Mouse (Mus musculus) embryonic fibroblast, embryonic 13.5 days (primary cell): ENCODE measurements around the gene Wasf2. TPM values are rescaled to one million over a fixed set of nuclear protein-coding genes. Genes with fewer than 3 reads are reported as not detected.

ENCODE experiments used
- H3K27ac ChIP-seq: 2 replicates; pipeline ENCODE4 v1.5.1; 2012; ENCODE audit warnings: low read length, control low read depth, inconsistent platforms; ENCODE audit not compliant: insufficient read depth
- H3K4me1 ChIP-seq: 2 replicates; pipeline ENCODE4 v1.6.1; 2011; ENCODE audit warnings: low read length; ENCODE audit not compliant: control insufficient read depth, insufficient read depth
- H3K4me3 ChIP-seq: 2 replicates; pipeline ENCODE4 v1.5.1; 2011; ENCODE audit warnings: mild to moderate bottlenecking, control low read depth, low read length; ENCODE audit not compliant: insufficient read depth
- CTCF ChIP-seq: IDR thresholded peaks from 2 replicates; pipeline ENCODE4 v1.5.1; 2011; ENCODE audit warnings: mild to moderate bottlenecking, control low read depth, low read length, moderate library complexity, borderline replicate concordance; ENCODE audit not compliant: insufficient read depth
- POLR2A ChIP-seq: IDR thresholded peaks from 2 replicates; pipeline ENCODE4 v1.6.1; 2011; ENCODE audit warnings: low read depth, mild to moderate bottlenecking, control low read depth, low read length, moderate library complexity
- polyA plus RNA-seq: library from polyadenylated mRNA; stranded (reverse); fragments of >200 nt; gene quantifications from 2 replicates; pipeline ENCODE4 v1.2.4, GENCODE M21; 2011; ENCODE audit warnings: low read depth; ENCODE audit not compliant: missing spikeins, insufficient read length

The Wasf2 gene
- polyA plus RNA-seq: 101 and 107 TPM in 2 replicates

DNA sequence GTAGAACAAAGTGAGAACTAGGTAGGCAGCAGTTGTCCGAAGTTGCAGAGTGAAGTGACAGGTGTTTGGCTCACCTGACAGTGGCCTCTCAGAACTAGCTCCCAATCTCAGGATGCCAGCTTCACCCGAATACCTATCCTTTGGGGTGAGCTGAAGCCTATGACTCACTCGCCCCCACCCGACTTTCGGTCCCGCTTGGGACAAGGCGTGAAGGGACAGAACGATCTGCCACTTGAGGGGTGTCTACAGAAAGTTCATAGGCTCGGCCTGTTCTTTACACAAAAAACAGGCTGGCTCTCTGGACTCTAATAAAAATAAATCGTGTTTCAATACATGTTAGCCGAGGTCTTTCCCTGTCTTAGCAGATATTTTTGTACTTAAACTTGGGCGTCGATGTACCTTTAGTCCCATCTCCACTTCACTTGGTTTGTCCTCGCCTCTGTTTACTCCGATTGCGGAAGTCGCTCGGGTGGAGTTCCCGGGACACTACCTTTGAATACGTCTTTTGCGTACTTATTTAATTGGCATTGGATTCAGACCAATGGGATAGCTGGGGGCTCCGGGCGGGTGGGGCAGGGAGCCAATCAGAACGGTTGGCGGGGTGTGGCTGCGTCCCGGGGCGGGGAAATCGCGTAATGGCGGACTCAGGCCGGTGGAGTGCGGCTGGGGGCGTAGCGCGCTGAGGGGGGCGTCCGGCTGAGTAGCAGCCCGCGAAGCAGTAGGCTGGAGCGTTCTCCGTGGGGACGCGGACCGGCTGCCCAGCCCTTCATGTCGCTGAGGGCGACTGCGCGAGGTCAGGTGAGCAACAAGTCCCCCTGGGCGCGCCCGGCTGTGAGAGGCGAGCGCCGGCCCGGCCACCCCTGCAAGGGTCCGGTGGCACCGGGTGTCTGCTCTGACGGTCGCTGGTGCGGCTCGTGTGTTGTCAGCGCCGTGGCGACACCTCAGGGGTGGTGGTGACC lies at the start of gene Wasf2:
Wasf2 (plus strand) TSS at position 575 of the 959 bp plus-strand sequence.
- peak within 1 kb of the TSS; percentile 84 for H3K27ac ChIP-seq
- H3K4me3 ChIP-seq: peak within 1 kb of the TSS; percentile 88
- TF ChIP-seq CTCF (no peak), POLR2A (peak; percentile 88)
- 0 out of 2 replicates have a peak, but pooled peaks cover 2% of the 10 kb centered on the region for H3K4me1 ChIP-seq

DNA sequence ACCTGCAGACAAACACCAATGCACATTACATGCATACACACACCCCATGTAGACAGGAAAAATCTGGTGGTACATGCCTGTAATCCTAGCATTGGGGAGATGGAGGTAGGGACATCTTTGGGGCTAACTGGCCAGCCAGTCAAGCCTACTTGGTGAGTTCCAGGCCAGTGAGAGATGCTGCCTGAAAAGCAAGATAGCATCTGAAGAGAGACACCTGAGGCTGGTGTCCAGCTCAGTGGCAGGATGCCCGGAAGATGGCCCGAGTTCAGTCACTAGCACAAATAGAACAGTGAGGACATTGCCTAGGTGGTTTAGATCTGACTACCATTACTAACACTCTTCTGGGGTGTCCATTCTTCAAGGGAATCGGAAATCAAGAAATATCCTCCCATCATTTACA lies 49.4 kb upstream of the Wasf2 start:
- H3K4me1 ChIP-seq: peaks cover 7% of the 10 kb centered on the region

DNA sequence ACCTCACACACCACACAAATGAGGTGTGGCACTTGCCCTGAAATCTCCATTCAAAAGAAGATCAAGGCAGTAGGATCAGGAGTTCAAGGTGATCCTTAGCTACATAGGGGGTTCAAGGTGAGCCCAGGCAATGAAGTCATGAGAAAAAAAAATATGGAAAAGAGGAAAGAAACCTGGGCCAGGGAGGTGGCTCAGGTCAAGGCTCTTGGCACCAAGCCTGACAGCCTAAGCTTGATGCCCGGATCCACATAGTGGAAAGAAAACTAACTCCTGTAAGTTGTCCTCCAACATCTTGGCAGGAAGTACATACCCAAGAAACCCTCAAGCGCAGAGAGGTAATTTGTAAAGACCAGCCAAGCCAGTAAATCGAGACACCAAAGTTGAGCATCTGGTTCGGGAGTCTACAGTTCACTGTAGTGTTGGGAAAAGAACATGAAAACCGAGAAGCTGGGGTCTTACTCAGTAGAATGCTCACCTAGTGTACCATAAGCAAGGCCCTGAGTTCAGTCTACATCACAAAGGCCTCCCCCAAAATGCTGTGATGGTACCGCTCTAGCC lies 48.0 kb upstream of the Wasf2 start:
- Histone ChIP-seq H3K4me1 (peaks cover 7% of the 10 kb centered on the region), H3K27ac (no peak overlapping the region), H3K4me3 (no peak overlapping the region)
- TF ChIP-seq POLR2A (no peak), CTCF (no peak)

More for the DNA sequence above, 49.4 kb upstream of the Wasf2 start:
- TF ChIP-seq CTCF (no peak), POLR2A (no peak)
- no peak overlapping the region for H3K4me3 ChIP-seq
- H3K27ac ChIP-seq: no peak overlapping the region

DNA sequence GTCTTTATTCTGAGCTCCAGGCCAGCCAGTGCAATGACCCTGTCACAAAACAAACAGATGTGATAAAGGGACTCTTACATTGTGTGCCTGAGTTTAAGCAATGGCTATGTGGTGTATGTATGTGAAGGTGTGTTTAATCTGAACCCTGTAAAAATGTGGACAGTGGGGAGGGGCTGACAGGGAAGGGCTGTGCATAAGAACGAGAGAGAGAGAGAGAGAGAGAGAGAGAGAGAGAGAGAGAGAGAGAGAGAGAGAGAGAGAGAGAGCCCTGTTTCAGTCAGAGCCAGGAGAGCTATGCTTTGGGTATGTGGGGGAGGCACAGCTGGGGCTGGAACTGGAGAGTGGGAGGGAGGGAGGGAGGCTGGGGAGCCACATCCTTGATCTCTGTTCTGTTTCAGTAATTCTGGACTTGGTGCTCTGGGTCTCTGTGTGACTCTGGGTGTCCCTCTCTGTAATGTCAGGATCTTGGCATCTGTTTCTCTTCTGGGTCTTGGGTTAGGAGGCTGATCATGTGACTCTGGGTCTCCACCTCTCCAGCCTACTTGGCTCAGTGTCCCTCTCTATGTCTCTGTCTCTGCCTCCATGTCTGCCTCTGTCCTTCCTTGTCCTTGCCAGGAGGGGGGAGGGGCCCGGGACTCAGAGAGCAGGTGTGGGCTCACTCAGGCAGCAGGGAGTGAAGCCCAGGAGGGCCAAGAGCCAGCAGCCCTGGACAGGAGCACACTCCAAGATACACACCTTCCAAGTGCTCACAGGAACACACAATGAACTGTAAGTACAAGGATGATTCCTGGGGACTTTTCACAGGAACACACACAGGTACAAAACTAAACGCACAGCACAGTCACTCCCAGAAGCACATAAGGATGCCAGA lies 46.1 kb upstream of the Wasf2 start:
- TF ChIP-seq CTCF (no peak), POLR2A (no peak)
- Histone ChIP-seq H3K27ac (peak overlapping the region; percentile 14; the same call in 1 of the 2 replicates), H3K4me3 (no peak overlapping the region), H3K4me1 (peaks cover 13% of the 10 kb centered on the region)

DNA sequence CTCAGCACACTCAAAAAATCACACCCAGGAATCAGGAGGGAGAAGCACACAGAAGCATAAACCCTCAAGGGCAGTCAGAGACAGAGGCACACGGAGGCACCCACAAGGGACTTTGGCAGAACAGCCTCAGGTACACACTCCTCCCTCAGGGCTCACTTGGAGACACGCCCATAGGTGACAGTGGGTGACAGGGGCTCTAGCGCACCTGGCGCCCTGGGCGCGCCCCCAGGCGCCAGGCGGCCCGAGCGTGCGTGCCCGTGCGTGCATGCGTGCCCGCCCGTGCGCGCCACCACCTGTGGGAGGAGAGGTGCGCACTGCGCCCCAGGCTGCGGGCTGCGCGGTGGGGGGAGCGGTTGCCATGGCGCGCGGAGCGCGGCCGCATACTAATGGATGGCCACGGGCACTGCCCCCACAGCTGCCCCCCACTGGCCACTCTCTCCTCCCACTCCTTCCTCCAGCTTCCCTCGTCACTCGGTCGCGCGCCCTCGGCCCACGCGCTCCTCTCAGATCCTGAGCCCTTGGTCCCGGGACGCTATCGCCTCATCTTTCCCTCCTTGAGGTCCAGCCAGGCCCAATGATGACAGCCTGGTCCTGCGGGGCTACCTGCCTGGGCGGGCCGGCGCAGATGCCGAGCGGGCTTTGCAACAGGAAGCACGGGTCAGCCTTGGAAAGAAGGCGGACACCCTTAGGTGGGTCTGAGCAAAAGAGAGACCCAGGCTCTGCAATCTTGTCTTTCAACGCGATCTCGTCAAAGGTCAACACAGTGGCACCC lies 45.1 kb upstream of the Wasf2 start:
- no peak overlapping the region for H3K4me3 ChIP-seq
- TF ChIP-seq POLR2A (0 out of 2 replicates have a peak, but pooled peaks have one; percentile 5), CTCF (no peak)
- H3K4me1 ChIP-seq: peaks cover 18% of the 10 kb centered on the region
- no peak overlapping the region for H3K27ac ChIP-seq

DNA sequence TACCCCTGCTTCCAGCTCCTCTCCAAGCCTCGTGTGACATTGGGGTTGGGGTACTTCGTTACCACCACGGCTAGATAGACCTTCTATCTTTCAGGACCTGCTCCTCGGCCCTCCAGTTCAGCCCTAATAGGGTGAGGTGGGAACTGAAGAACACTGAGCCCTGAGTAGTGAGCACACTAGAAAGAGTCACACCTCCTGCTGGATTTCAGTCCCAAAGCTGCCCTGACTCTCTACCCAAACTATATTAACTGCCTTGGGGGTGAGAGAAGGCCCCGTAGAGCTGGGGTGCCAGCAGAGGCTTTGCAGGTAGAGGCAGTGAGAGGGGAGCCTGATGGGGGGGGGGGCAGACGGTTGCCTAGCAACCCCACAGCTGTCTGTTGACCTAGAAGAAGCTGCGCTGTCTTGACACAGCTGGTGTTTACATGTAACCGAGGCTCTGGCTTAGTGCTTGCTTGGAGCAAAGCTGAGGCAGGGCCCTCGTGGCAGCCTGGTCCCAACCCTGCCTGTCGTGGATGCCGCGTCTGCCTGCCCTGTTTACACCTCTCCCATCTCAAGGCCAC lies 44.4 kb upstream of the Wasf2 start:
- Histone ChIP-seq H3K27ac (no peak overlapping the region), H3K4me1 (peaks cover 24% of the 10 kb centered on the region)
- no peak for TF ChIP-seq CTCF
- no peak for TF ChIP-seq POLR2A

DNA sequence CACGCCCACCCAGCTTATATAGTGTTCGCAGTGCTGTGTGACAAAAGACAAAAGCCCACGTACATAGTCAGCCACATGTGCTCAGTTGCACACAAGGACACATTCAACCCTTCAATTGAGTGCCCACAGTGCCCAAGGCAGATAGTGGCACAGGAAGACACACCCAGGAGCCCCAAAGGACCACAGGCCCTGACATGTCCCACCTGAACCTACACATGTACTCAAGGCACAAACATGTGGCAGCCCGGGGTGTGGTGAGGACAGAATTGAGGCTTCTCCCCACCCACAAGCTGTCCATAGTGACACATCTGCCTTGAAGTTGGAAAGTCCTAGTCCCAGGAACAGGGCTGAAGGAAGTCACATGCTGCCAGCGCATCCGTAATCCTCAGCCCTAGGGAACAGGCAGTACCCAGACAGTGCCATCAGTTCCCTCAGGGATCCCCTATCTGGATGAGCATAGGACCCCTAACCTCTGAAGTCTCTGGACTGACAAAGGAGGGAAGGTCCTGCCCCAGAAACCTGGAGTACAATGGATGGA lies 43.1 kb upstream of the Wasf2 start:
- Histone ChIP-seq H3K4me1 (peaks cover 34% of the 10 kb centered on the region), H3K27ac (peak overlapping the region; percentile 71), H3K4me3 (no peak overlapping the region)
- TF ChIP-seq CTCF (no peak), POLR2A (no peak)

More for the DNA sequence above, 44.4 kb upstream of the Wasf2 start:
- H3K4me3 ChIP-seq: no peak overlapping the region

DNA sequence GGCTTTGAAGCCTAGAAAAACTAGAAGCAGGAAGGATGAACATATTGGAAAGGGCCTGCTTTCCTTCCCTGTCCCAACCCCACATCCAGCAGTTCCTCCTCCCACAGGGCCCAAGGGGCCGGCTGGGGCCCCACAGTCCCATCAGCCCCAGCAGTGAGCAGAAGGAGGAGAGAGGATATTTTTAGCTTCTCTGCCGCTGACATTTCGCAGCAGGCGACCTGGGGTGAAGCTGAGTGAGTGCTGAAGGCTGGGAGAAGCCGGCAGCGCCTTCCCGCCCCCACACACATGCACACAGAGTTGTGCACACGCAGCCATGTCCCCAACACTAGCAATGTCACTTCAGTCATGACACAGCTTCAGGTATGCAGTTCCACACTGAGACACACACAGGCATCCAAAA lies 42.5 kb upstream of the Wasf2 start:
- TF ChIP-seq CTCF: no peak
- TF ChIP-seq POLR2A: no peak
- Histone ChIP-seq H3K4me1 (peaks cover 35% of the 10 kb centered on the region), H3K4me3 (no peak overlapping the region), H3K27ac (peak overlapping the region; percentile 71)
